Mouse (Mus musculus) cerebellum, adult 18-20 months (tissue): Measurements from ENCODE around the gene Pacrg.

Experiments
- DNase-seq, 2 experiments: peaks; one replicate each; pipeline ENCODE4 v3.0.0; 2021

The Pacrg gene

DNA sequence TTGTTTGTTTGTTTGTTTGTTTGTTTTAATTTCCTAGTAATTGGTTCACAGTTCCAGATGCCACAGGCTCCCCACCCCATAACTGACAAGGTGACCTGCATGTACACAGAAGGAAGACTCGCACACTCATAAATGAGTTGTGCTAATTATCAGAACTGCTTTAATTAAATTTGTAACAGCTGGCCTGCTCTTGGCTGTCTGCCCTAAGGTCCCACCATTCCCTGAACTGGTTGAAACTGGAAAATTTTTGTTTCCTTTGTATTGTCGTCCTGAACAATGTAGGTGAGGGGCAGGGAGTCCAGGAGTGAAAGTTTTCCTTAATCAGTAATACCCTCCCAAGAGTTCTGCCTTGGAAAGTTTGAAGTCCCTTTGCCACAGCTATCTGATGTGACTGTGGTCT lies 219.5 kb downstream of the Pacrg start:
- no peak for DNase-seq

DNA sequence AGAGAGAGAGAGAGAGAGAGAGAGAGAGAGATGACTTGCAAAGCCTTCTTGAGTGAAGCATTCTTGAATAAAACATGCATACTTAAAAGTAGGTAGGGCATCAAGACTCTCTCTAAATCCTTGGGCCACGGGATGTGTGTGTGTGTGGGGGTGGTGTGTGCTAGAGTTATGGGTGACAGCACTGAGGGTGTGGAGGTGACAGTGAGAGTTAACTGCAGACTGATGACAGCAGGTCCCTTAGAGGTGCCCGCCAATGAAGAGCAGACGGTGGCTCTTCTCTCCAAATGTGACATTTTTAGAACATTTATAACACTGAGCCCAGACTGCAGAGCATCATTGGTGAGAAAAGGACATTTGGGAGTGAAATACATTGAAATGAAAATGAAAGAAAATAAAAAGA lies 220.2 kb downstream of the Pacrg start:
- peak in 1 of 2 experiments; percentile 29 for DNase-seq

DNA sequence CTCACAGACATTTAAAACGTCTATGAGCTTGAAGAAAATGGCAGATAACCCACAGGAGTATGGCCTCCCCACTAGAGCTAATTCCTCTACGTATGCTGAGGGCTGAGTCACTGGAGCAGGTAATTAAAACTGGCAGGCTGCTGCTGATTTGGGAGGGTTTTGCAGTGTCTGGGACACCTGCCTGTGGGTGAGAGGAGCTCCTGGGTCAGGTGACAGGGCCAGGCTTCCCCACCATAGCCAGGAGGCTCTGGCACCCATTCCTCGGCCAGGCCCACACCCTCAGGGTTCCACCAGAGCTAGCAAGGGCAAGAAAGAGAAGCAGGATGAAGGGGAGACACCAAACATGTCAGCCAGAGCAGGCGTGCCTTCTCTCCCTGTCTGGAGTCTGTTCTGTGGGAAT lies 222.5 kb downstream of the Pacrg start:
- DNase-seq: peak; percentile 49 to 62

DNA sequence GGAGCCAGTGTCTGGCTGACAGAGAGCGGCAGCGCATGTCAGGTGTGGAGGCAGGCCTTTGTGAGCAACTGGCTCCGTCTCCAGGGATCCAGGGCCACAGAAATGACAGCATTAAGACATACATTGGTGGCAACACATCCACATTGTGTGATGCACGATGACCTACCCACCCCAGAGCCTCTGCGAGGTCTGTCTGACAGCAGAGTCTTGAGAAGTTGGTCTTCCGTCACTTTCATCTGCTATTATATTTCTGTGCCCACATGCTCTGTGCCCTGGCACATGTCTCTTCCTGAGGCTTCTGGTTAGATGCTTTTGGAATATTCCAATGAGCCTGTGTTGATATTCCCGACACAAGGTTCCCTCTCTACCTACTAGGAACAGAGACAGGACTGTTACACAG lies 224.5 kb downstream of the Pacrg start:
- DNase-seq: no peak

DNA sequence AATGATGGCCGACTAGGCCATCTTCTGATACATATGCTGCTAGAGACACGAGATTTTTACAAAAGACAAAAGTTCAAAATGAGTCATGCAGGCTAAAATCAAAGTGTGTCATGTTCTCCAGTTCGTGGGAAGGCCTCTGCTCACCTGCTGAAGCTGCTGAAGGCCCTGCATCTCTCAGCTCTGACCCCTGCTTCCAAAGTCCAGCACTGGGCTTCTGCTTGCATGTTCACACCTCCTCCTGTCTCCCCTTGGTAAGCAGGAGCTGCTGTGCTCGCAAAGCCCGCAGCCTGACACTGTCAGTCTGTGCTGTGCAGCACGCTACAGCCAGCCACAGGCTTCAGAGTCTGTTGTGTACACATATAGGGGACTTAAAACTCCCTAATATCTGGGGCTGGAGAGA lies 225.4 kb downstream of the Pacrg start:
- no peak for DNase-seq

DNA sequence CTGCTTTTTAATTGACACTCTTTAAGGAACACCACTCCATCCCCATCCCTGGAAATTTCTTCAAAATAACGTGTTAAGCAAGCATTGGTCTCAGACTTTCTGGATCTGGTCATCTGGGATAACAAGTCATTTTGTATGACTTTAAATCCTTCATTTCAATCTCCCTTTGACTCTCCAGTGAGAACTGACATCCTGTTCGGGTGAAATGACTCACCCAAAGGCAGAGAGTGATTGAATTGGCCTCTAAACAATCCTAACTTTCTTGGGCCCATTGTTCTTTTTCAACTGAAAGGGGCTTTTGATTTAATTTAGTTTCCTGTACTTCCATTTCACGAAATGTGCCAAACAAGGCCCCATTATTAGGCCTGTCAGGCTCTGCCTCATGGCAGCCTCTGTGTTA lies 228.5 kb downstream of the Pacrg start:
- DNase-seq: no peak

DNA sequence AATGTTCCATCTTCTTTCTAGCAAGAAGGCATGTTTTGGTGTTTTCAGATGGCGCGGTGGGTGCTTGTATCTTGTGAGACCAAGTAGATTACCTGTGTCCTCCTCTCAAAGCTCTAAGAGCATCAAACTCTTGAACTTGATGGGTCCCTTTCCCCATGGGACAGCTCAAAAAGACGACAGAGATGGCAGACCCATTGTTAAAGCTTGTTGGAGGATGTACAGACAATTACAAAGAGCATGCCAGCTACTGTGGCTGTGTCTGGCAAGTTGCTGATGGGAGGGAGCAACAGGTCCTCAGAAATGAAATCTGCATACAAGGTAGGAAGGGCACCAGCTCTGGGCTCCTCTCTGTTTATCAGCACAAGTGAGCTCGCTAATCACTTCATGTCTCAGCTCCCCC lies 232.0 kb downstream of the Pacrg start:
- DNase-seq: no peak

DNA sequence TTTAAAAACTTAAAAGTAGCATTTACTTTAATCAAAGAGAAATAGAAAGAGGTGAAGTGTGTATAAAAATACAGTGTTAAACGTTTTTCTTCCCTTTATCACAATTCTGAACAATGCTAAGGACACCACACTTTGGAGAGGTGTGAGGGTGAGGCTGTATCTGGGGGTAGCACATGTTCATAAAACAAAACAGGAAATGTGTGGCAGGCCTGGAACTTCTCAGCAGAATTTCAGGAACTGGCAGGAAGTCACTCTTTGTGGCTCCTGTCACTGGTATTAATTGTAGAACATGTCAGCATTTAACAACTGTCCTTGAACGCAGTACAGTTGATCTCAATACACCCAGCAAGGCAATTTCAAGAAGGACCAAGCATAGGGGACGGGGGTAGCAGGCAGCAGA lies 234.0 kb downstream of the Pacrg start:
- no peak for DNase-seq

DNA sequence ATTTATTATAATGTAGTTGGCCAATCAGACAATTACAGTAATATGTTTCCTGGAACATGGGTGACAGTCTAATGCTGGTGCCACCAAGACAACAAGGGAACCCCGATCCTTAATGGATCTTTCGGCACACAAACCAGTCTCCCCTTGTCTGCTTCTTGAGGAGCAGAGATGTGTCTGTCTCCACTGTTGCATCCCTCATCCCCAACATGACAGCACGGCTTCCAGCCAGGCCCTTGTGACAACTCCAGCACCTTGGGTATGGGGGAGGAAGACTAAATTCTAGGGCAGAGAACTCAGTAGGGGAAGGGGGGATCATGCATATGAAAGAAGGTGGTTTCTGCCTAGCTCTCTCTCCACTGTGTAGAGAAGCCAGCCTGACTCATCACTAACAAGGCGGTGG lies 242.4 kb downstream of the Pacrg start:
- DNase-seq: no peak

DNA sequence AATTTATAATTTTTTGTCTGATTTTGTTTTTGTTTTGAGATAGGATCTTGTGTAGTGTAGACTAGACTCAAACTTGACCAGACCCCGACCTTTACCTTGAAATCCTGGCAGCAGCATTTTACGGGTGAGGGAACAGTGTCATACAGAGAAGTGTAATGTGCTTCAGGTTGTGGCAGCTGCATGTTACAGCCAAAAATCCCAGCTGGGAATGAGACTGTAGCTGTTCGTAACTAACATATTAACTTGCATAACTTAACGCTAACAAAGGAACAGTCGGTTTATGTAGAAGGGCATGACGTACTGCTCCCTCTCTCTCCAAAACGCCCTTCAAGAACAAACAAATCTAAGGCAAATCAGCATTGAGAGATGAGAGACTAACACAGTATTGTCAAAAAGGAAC lies 250.5 kb downstream of the Pacrg start:
- no peak for DNase-seq

DNA sequence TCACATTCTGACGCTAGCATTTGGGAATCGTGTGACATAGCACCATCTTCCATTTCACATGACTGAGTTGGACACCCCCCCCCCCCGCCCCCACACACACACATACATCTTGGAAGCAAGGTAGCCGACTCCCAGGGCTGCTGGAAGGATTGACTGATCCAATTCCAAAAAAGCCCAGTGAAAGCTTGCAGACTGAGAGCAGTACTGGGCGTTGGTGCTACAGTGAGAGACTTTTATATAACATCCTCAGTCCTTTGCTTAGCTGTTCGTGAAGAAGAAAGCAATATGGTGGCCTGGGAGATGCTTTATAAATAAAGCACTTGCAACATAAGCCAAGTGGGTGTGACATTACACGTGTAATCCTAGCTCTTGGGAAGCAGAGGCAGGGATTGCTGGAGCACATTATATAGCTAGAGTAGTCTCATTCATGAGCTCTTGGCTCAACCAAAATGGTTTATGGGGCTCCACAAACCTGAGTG lies 251.2 kb downstream of the Pacrg start:
- DNase-seq: no peak

DNA sequence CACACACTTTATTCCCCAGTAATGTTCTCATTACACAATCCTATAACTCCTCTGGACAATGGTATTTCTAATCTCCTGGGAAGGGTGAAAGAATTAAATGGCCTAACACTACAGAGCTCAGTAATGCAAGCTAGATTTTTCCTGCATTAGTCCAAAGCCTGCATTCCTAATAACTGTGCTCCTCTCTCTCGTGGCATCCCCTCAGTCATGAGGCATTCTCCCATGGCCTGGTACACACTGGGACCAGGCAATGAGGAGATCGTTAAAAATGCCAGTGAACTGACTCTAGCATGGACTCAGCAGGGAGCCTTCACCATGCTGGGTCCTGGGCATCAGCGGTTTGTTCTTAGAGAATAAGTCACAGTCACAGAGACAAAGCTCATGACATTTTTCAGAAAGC lies 256.8 kb downstream of the Pacrg start:
- no peak for DNase-seq

DNA sequence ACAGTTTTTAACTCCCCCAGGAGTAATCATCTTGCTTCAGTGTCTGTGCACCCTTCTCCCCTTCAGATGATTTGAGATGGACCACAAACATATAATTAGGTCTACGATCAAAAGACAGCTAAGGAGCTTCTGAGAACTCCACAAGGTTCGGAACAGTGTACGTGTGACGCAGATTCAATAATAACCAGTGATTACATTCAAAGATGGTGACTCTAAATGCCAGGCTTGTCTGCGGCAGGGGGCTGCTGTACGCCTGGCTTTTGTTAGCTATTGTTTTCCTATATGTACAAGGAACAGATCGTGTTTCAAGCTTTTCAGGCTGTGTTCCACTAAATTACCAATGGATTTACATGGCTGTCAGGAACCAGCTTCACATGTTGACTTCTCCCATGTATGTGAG lies 264.8 kb downstream of the Pacrg start:
- no peak for DNase-seq

DNA sequence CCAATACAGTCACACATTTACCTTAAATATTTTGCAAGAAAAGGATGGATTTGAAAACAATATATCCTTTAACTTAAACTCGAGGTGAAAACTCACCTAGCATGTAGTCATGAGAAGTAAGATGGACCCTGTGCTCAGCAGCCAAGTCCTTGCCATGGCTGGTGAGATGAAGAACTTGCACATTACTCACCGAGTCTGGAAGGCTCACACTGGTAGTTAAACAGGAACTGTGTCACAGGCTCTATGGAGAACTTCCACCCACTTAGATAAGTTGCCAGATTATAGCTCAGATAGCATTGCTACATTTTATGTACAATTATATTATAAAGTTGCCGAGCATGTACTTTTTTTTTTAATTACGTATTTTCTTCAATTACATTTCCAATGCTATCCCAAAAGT lies 267.7 kb downstream of the Pacrg start:
- no peak for DNase-seq

DNA sequence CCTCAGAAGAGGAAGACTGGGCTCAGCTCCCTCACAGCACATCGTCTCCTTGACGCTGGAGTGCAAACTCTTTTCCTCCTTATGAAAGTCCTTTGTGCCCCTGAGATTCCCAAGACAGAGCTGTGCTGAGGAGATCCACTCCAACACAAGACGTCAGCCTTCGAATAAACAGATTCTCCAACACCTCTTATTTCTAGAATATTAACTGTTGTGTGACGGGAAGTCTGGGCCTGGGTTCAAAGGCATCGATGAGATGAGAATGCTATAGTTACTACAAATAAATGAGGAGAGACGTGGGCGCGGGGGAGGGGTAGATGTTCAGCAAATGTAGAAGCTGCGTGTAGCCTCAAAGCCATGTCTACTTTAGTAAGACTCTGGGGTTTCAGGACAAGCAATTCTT lies 270.8 kb downstream of the Pacrg start:
- DNase-seq: no peak

DNA sequence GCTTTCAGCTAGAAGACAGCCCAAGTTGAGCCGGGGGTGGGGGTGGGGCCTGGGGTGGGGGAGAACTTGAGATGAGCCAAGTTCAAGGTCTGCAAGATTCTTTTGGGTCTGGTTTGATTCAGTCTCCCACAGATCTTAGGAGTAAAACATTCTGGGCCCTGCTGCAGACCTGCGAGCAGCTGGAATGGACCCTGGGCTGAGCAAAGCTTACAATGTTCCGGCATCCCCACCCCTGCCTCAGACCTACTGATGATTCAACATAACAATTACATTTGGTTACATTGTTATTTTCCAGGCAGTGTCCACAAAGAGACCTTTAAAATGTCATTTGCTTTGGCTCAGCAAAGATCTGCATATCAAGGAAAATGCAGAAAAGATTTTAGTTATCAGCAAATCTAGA lies 272.7 kb downstream of the Pacrg start:
- DNase-seq: no peak

DNA sequence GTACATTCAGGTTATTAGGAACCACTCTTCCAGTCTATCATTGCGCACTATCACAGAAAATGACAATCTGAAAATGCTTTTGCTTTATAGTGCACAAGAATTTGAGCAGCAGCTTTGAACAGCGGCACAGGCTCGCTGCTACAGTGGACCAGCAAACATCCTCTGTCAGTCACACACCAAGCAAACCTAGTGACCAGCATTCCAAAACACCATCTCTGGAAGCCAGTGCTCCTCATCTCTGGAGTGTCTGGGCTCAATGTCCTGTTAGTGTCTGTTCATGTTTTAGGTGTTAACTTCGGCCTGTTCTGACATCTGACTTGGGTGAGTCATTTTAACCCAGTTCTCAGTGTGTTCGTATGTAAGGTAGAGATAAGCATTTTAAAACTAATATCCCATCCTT lies 275.9 kb downstream of the Pacrg start:
- no peak for DNase-seq

DNA sequence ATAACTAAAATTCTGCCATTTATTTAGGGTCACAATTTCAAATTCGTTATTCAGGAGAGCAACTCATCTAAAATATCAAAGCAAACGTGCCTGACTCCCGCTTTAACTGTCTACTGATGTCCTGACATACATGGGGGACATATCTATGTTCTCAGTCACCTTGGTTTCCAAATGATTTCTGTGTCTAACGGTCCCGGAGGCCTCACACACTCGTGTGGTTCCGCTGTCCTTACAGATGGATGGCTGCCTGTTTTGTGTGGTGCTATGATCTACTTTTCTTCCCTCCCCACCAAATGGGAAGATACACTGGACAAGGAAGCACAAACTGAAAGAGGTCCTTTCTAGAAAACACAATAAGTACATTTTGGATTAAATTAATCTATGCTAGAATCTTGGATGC lies 277.2 kb downstream of the Pacrg start:
- no peak for DNase-seq

DNA sequence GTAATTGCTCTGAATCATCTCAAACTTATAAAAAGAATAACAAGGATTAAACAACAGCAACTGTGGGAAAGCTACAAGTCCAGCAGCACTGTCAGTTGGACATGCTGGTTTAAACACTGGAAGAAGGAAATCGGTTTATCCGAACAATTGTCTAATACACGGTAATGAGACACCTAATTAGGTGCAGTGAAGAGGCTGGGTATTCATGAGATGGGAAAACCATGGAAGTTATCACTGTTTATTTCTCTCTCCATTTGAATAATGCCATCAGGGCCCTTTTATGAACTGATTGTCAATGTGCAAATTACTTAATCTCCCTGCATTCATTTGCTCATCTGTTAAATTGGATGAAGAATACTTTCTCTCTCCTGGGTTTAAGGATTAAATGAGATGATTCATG lies 280.1 kb downstream of the Pacrg start:
- DNase-seq: no peak

DNA sequence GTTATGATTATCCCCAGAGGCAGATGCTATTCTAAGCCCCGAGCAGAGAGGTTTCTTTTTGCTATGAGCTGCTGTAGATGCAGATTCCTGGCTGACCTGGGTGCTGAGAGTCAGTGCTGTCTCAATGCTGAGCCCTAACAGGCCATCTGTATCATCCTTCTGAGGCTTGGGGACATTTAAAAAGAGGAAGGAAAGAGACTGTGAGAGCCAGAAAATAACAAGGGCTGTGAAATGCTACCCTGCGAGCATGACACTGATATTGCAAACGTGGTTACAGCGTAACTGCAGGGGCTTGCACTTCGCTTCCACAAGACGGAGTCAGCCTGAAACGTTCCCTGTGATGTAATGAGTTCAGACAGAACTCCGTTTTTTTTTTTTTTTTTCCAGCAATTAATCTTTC lies 281.4 kb downstream of the Pacrg start:
- DNase-seq: no peak

DNA sequence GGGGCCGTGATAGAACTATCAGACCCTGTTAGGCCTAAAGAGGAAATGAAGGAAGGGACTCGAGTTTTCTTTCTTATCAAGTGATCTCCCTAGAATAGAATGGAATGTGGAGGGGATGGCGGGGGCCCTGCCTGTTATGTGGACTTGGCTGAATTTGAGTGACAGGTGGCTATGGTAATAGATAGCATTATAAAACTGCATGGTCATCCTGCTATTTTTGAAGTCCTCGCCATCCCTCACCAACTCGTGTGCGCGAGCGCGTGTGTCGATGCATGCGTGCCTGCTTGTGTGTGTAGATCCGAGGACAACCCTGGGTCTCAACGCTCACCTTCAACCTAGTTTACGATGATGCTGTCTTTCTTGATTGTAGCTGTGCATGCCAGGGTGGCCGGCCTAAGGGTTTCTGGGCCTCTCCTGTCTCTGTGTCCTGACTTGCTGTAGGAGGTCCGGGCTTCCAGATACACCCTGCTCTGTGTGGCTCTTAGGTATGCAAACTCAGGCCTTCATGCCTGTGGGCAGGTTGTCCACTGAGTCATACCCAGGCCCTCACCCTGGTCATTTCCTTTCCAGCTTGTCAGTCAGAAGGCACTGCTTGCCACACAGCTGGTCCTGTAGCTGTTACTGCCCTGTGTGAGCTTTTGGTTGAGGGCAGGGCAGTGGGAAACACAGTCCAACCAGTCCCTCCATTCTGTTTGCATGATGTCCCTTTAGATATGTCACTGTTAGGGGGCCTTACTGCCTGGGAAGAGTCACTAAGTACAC lies 287.6 kb downstream of the Pacrg start:
- no peak for DNase-seq

DNA sequence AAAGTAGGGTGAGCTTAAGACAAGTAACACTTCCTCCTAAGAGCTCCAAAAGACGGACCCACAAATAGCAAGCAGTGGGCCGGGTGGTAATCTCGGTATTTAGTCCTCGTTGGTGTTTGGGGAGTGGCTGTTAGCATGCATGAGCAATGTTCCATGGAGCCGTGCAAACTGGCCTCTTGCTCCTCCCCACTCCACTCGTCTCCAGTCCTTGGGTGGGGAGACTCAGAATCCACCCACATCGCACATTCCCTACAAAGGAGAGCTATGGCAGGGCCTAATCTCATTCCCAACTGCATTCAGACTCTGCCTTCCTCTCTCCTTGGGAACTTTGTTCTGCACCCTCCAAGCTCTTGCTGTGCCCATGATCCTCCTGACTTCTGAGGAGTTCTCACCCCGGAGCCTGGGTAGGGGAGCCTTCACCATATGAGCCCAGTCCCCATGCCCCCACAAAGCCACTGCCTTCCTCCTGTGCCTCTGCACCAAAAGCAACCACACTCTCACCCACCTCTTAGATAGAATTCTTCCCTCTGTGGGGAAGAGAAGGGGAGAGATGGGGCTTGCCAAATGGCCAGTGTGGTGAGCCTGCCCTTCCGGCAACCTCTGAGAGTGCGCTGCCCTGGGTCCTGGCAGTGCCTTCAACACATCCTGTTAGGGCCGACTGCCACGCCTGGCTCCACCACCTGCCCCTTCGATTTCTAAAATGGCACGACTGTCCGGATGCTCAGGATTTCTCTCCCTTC lies 289.2 kb downstream of the Pacrg start:
- no peak for DNase-seq

DNA sequence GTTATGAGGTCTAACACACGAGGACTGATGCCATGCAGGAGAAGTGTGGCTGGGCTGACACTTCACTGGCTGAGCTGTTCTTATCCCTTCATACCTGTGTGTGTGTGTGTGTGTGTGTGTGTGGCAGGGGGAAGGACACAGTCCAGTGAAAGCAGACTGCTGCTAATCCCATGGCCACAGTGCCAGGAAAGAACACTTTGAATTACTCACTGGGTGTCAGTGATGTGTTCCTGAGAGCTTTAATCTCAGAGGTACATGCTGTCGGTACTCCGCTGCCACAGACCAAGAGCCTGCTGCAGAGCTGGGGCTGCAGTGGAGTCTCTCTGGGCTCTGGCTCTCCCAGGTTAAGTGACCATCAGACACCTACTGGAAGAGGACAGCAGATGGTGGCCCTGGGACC lies 290.3 kb downstream of the Pacrg start:
- no peak for DNase-seq

DNA sequence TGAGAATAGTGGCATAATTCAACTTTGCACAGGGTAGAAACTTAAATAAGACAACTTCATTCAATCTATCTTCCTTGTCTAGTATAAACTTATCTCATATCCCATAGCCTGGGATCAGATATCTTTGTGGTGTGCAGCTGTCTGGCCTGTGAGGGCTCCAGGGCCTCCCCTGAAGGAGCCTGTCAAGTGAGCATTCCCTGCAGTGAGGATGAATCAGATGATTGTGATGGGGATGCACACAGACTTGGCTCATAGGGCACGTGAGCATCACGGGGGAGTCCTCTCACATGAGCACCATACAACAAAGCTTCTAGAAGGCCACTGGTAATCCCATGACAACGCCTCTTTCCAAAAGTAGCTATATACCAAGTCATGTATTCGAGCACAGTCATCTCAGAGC lies 291.1 kb downstream of the Pacrg start:
- no peak for DNase-seq

DNA sequence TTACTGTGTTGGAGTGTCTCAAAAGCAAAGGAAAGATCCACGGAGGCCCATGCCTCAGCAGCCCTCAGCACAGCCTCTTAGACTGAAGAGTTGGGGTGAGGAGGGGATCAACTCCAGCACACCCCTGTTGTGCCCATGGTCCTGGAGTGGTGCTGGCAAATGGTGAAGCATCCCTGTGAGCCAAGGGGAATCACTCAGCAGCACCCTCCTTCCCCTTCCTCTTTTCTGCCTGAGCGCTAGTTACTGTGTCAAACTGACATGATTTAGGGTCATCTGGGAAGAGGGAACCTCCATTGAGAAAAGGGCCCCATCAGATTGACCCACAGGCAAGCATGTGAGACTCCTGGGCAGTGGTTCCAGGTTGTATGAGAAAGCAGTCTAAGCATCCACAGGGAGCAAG lies 299.3 kb downstream of the Pacrg start:
- DNase-seq: no peak
